Mouse (Mus musculus): ENCODE results near the gene Loxl1.
A peak's percentile ranks its signal among the peaks of the same experiment; 100 is the strongest.
"Not testable (repeated sequence)": the region's sequence is repeated elsewhere in the genome, so short reads cannot be mapped to it uniquely, and the experiment has no call there.

Loxl1 gene

DNA sequence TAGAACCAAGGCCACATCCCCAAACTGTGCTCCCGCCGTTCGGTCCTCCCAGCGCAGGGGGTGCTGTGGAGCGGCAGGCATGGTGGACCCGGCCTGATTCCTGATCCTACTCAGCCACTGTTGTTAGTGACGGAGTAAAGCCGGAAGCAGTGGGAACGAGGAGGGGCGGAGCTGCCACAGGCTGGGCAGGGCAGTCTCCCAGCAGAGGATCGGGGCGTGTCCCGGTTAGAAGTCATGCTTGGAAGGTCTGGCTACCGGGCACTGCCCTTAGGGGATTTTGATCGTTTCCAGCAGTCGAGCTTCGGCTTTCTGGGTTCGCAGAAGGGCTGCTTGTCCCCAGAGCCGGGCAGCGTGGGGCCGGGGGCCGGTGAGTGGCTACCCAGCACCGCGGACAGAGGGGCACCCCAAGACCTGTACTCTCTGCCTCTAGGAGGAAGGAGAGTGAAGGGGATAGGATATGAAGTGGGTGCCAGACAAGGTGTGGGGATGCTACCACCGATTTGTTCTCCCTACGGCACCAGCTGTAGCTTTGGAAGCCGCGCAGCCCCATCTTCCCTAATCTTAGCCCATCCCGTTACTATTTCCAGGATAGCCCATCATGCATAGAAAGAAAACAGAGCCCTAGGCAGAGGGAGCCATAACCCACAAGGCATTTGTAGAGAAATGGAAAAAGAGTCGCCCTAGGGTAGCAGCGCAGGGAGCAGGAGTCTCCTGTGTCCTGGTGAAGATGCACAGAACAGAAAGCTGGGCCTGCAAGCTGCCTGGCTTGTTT, 59.8 kb downstream of the Loxl1 start, which contains the start of gene Stoml1:
TSS of gene Stoml1 (plus strand) at position 132 of the 772 bp plus-strand sequence.
- peak; percentile 96 for DNase-seq (ENCODE audit: inconsistent ontology term)

DNA sequence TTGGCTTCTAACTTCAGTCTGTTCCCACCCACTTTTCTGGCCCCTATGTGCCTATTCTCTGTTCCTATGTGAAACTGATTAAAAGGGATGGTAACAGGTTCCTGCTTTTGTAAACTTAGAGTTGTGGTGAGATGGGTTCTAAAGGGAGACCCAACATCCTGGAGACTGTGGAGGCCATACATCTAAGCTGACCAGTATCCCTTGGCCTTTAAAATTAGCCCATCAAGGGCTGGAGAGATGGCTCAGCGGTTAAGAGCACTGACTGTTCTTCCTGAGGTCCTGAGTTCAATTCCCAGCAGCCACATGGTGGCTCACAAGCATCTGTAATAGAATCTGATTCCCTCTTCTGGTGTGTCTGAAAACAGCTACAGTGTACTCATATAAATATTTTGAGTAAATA, 62.3 kb downstream of the Loxl1 start:
- not testable (repeated sequence) for DNase-seq (ENCODE audit: inconsistent ontology term)

- no peak for DNase-seq (ENCODE audit: inconsistent ontology term)
Observed at GRCm38 (mm10) chr9:58250322-58250721, 62.7 kb downstream of the Loxl1 start.

GRCm38 (mm10) chr9:58249592-58250192, 63.3 kb downstream of the Loxl1 start, which contains the start of gene Pml:
Pml (minus strand) TSS chr9:58249786.
- DNase-seq (ENCODE audit: inconsistent ontology term), result peak; percentile 65

GRCm38 (mm10) chr9:58248746-58249413, 64.1 kb downstream of the Loxl1 start:
- DNase-seq (ENCODE audit: inconsistent ontology term), result peak; percentile 17

DNA sequence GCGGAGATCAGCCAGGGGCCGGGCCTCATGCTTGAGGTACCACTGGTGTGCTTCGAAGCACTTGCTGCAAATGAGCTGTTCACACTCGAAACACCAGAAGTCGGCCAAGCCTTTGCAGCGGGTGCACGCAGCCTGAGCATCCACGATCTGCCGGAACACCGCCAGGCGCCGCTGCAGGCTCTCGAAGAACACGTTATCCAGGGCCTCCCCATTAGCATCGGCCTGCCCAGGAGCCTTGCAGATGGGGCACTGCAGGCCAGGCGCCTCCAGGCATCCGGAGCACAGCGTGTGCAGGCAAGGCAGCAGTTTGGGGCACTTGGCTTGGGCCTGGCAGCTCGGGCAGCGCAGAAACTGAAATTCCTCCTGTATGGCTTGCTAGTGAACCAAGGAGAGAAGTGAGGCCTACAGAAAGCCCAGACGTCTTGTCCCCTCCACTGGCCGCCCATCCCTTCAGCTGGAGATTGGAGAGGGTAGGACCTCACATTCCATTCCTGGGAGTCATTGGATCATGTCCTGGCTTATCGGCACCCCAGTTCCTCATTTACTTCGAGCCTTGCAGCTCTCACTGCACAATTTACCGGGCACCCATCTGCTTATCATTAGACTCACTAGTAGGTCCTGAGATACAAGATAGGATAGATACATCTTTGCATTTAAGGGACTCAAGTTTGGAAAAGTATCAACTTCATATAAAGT, 65.8 kb downstream of the Loxl1 start:
- peak; percentile 90 for DNase-seq (ENCODE audit: inconsistent ontology term)

DNA sequence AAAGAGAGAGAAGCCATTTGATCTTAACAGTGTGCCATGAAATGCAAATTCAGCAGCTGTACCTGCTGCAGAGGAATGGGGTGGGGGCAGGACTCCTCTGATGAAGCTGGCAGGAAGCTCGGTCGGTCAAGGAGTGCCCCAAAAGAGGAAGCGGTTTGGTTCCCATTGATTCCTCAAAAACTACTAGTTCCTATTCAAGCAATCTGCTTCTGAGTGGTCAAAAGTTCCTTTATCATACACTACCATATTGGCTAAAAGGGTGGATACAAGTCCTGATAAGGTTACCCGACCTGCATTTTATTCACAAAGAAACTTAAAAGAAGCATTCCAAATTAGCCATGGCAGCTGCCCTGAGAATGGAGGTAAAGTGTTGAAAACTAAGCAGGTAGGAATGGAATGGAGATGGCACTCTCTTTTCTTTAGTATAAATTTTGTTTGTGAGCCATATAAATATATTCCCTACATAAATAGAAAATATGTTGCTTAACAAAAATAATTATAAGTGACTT, 66.8 kb downstream of the Loxl1 start:
- no peak for DNase-seq (ENCODE audit: inconsistent ontology term)

- DNase-seq (ENCODE audit: inconsistent ontology term), result no peak
Observed at GRCm38 (mm10) chr9:58243696-58244095, 69.3 kb downstream of the Loxl1 start.

GRCm38 (mm10) chr9:58242696-58243095, 70.3 kb downstream of the Loxl1 start:
- DNase-seq (ENCODE audit: inconsistent ontology term), result no peak

GRCm38 (mm10) chr9:58241780-58242485, 71.1 kb downstream of the Loxl1 start:
- DNase-seq (ENCODE audit: inconsistent ontology term), result peak; percentile 54

Measured in Muller cell, postnatal 12 days (primary cell).